Mouse (Mus musculus) liver, embryonic 14 days (tissue): ENCODE results near the gene Nutm2. TPM values are rescaled to one million over a fixed set of nuclear protein-coding genes. Genes with fewer than 3 reads are reported as not detected.

Experiments
- polyA plus RNA-seq: library from polyadenylated mRNA; depleted of rRNA; stranded (reverse); fragments of >200 nt; gene quantifications from 2 replicates; pipeline ENCODE4 v1.2.3, GENCODE M21; 2012; rRNA removed

Gene Nutm2
- polyA plus RNA-seq, result not detected in 2 replicates

DNA sequence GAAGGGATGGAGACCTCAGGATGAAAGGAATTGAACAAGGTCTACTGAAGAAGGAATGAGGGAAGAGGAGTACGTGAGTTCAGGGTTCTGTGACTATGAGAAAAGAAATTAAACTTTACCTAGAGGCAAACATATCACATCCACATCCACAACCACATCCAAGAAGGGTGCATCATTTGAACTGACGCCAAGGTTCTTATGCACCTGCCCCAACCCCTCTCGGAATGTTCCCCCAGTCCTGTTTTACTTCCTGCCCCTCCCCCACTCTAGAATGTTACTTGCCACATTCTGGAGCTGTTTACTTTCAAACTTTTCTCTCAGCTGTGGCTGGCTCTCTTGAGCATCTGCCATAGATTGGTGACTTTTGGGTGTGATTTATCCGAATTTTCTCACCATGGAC lies at the start of gene Nutm2:
TSS of gene Nutm2 (plus strand) at position 301 of the 400 bp plus-strand sequence.

GRCm38 (mm10) chr13:50417389-50418183 lies 49.5 kb upstream of the Nutm2 start, which contains the start of gene Fbxw17:
Gene Fbxw17, plus strand, starts transcription at chr13:50417864.

GRCm38 (mm10) chr13:50443812-50444211 lies 23.3 kb upstream of the Nutm2 start, which contains the start of gene Gm47429:
Gene Gm47429, minus strand, starts transcription at chr13:50443912.

Other genes starting within 250 kb of the Nutm2 start
- not detected in 2 replicates for gene Gm906, start 217.0 kb upstream of the Nutm2 start, polyA plus RNA-seq
- 2.0 and 2.8 TPM in 2 replicates for gene Fbxw17, start 49.4 kb upstream of the Nutm2 start, polyA plus RNA-seq
- gene Gm47429, start 23.4 kb upstream of the Nutm2 start, polyA plus RNA-seq, result not detected in 2 replicates
- not detected in 2 replicates for gene Gm904, start 175.9 kb downstream of the Nutm2 start, polyA plus RNA-seq
- gene Gm8765, start 231.0 kb downstream of the Nutm2 start, polyA plus RNA-seq, result not detected in 2 replicates